Mouse (Mus musculus): ENCODE results near the gene Exd1. TPM values are rescaled to one million over a fixed set of nuclear protein-coding genes. Genes with fewer than 3 reads are reported as not detected.

Exd1 gene
- polyA plus RNA-seq, 1 experiment: 0.52 TPM

- TF ChIP-seq CTCF (conservative IDR thresholded peaks at IDR 0.05; ENCODE audit: insufficient read depth, insufficient read length, low read depth, low read length) (no peak), POLR2A (IDR thresholded peaks at IDR 0.05; ENCODE audit: low read depth, low read length) (no peak)
- Histone ChIP-seq H3K27me3 (replicated peaks; ENCODE audit: control insufficient read depth, insufficient read depth, low read length) (no peaks in the 10 kb centered on the region), H3K4me1 (ENCODE audit: control insufficient read depth, insufficient read depth, low read length) (peaks cover 12% of the 10 kb centered on the region), H3K36me3 (ENCODE audit: control insufficient read depth, insufficient read depth, low read length) (no peaks in the 10 kb centered on the region; the same call in 1 of the 2 replicates), H3K4me3 (ENCODE audit: insufficient read depth, low read depth, low read length) (no peak overlapping the region), H3K27ac (ENCODE audit: insufficient read depth, low read depth, low read length) (no peak overlapping the region)
- WGBS: 63% methylated on average over 3 of the region's 3 CpGs
- no peak for DNase-seq
These were observed 14.4 kb upstream of the Exd1 start for GRCm38 (mm10) chr2:119561794-119562193.

- no peak overlapping the region for H3K4me3 ChIP-seq (ENCODE audit: insufficient read depth, low read depth, low read length)
These were observed 11.4 kb upstream of the Exd1 start for GRCm38 (mm10) chr2:119558737-119559340.

GRCm38 (mm10) chr2:119558039-119558438, 10.6 kb upstream of the Exd1 start:
- DNase-seq: no peak
- Histone ChIP-seq H3K4me1 (ENCODE audit: control insufficient read depth, insufficient read depth, low read length) (peaks cover 15% of the 10 kb centered on the region), H3K27ac (ENCODE audit: insufficient read depth, low read depth, low read length) (no peak overlapping the region), H3K4me3 (ENCODE audit: insufficient read depth, low read depth, low read length) (no peak overlapping the region), H3K36me3 (ENCODE audit: control insufficient read depth, insufficient read depth, low read length) (no peaks in the 10 kb centered on the region), H3K27me3 (replicated peaks; ENCODE audit: control insufficient read depth, insufficient read depth, low read length) (no peaks in the 10 kb centered on the region)
- WGBS: 75% methylated on average over 3 of the region's 3 CpGs
- TF ChIP-seq POLR2A (IDR thresholded peaks at IDR 0.05; ENCODE audit: low read depth, low read length): no peak
- no peak for TF ChIP-seq CTCF (conservative IDR thresholded peaks at IDR 0.05; ENCODE audit: insufficient read depth, insufficient read length, low read depth, low read length)

More at GRCm38 (mm10) chr2:119558737-119559340, 11.4 kb upstream of the Exd1 start:
- Histone ChIP-seq H3K4me1 (ENCODE audit: control insufficient read depth, insufficient read depth, low read length) (peaks cover 15% of the 10 kb centered on the region), H3K27me3 (replicated peaks; ENCODE audit: control insufficient read depth, insufficient read depth, low read length) (no peaks in the 10 kb centered on the region), H3K36me3 (ENCODE audit: control insufficient read depth, insufficient read depth, low read length) (no peaks in the 10 kb centered on the region; the same call in 1 of the 2 replicates), H3K27ac (ENCODE audit: insufficient read depth, low read depth, low read length) (peak overlapping the region; percentile 1; the same call in 1 of the 2 replicates)
- WGBS: 45% methylated on average over 7 of the region's 7 CpGs
- no peak for DNase-seq
- TF ChIP-seq POLR2A (IDR thresholded peaks at IDR 0.05; ENCODE audit: low read depth, low read length): no peak
- TF ChIP-seq CTCF (conservative IDR thresholded peaks at IDR 0.05; ENCODE audit: insufficient read depth, insufficient read length, low read depth, low read length): no peak

GRCm38 (mm10) chr2:119549678-119550077, 2.3 kb upstream of the Exd1 start:
- no peak for DNase-seq
- H3K4me3 ChIP-seq (ENCODE audit: insufficient read depth, low read depth, low read length): no peak overlapping the region
- H3K27ac ChIP-seq (ENCODE audit: insufficient read depth, low read depth, low read length): no peak overlapping the region
- no peaks in the 10 kb centered on the region for H3K36me3 ChIP-seq (ENCODE audit: control insufficient read depth, insufficient read depth, low read length)
- WGBS: 92% methylated on average over 2 of the region's 2 CpGs
- TF ChIP-seq CTCF (conservative IDR thresholded peaks at IDR 0.05; ENCODE audit: insufficient read depth, insufficient read length, low read depth, low read length) (no peak), POLR2A (IDR thresholded peaks at IDR 0.05; ENCODE audit: low read depth, low read length) (no peak)
- H3K27me3 ChIP-seq (replicated peaks; ENCODE audit: control insufficient read depth, insufficient read depth, low read length): no peaks in the 10 kb centered on the region
- H3K4me1 ChIP-seq (ENCODE audit: control insufficient read depth, insufficient read depth, low read length): peaks cover 2% of the 10 kb centered on the region; the same call in 1 of the 2 replicates

- TF ChIP-seq CTCF (conservative IDR thresholded peaks at IDR 0.05; ENCODE audit: insufficient read depth, insufficient read length, low read depth, low read length): no peak
- no peak for TF ChIP-seq POLR2A (IDR thresholded peaks at IDR 0.05; ENCODE audit: low read depth, low read length)
- DNase-seq: peak; percentile 66
- Histone ChIP-seq H3K36me3 (ENCODE audit: control insufficient read depth, insufficient read depth, low read length) (no peaks in the 10 kb centered on the region), H3K27me3 (replicated peaks; ENCODE audit: control insufficient read depth, insufficient read depth, low read length) (no peaks in the 10 kb centered on the region), H3K27ac (ENCODE audit: insufficient read depth, low read depth, low read length) (no peak overlapping the region), H3K4me1 (ENCODE audit: control insufficient read depth, insufficient read depth, low read length) (no peaks in the 10 kb centered on the region; the same call in 1 of the 2 replicates), H3K4me3 (ENCODE audit: insufficient read depth, low read depth, low read length) (no peak overlapping the region)
- WGBS: 36% methylated on average over 5 of the region's 5 CpGs
These were observed 1.3 kb upstream of the Exd1 start for GRCm38 (mm10) chr2:119548691-119549090.

GRCm38 (mm10) chr2:119548371-119548660, 889 bp upstream of the Exd1 start:
- Histone ChIP-seq H3K27me3 (replicated peaks; ENCODE audit: control insufficient read depth, insufficient read depth, low read length) (no peaks in the 10 kb centered on the region), H3K4me3 (ENCODE audit: insufficient read depth, low read depth, low read length) (peak overlapping the region; percentile 85; the same call in 1 of the 2 replicates), H3K36me3 (ENCODE audit: control insufficient read depth, insufficient read depth, low read length) (no peaks in the 10 kb centered on the region), H3K27ac (ENCODE audit: insufficient read depth, low read depth, low read length) (0 out of 2 replicates have a peak overlapping the region, but pooled peaks have one; percentile 79), H3K4me1 (ENCODE audit: control insufficient read depth, insufficient read depth, low read length) (no peaks in the 10 kb centered on the region; the same call in 1 of the 2 replicates)
- no peak for DNase-seq
- no peak for TF ChIP-seq POLR2A (IDR thresholded peaks at IDR 0.05; ENCODE audit: low read depth, low read length)
- no peak for TF ChIP-seq CTCF (conservative IDR thresholded peaks at IDR 0.05; ENCODE audit: insufficient read depth, insufficient read length, low read depth, low read length)
- 2% methylated on average over 3 of the region's 3 CpGs for WGBS

- under 1% methylated on average over 30 of the region's 30 CpGs for WGBS
- no peaks in the 10 kb centered on the region; the same call in 1 of the 2 replicates for H3K4me1 ChIP-seq (ENCODE audit: control insufficient read depth, insufficient read depth, low read length)
- H3K4me3 ChIP-seq (ENCODE audit: insufficient read depth, low read depth, low read length): peak overlapping the region; percentile 47
- no peaks in the 10 kb centered on the region for H3K36me3 ChIP-seq (ENCODE audit: control insufficient read depth, insufficient read depth, low read length)
- TF ChIP-seq CTCF (conservative IDR thresholded peaks at IDR 0.05; ENCODE audit: insufficient read depth, insufficient read length, low read depth, low read length) (peak; percentile 70), POLR2A (IDR thresholded peaks at IDR 0.05; ENCODE audit: low read depth, low read length) (no peak)
- DNase-seq: peak; percentile 92
- peak overlapping the region; percentile 34 for H3K27ac ChIP-seq (ENCODE audit: insufficient read depth, low read depth, low read length)
- H3K27me3 ChIP-seq (replicated peaks; ENCODE audit: control insufficient read depth, insufficient read depth, low read length): no peaks in the 10 kb centered on the region
These were observed 442 bp downstream of the Exd1 start for GRCm38 (mm10) chr2:119546848-119547521.

Measured in kidney, adult 2 months (tissue).